Mouse (Mus musculus) intestine, postnatal 0 days (tissue): ENCODE results near the gene Mat2a. TPM values are rescaled to one million over a fixed set of nuclear protein-coding genes. Genes with fewer than 3 reads are reported as not detected.

Experiments
- ATAC-seq: fragments of 200-750 bp; cut with Nextera tagmentation; 2 replicates; pipeline ENCODE4 v1.8.0; 2017; ENCODE audit warnings: mild to moderate bottlenecking, moderate TSS enrichment, moderate library complexity
- H3K27ac ChIP-seq: fragments of 300-500 bp; sonication (generic); 2 replicates; pipeline ENCODE4 v1.5.1; 2014; ENCODE audit warnings: mild to moderate bottlenecking, low read depth, low read length, moderate library complexity
- H3K27me3 ChIP-seq: fragments of 300-500 bp; sonication (generic); replicated peaks from 2 replicates; pipeline ENCODE4 v1.6.1; 2014; ENCODE audit warnings: low read length, mixed read lengths; ENCODE audit not compliant: control insufficient read depth, insufficient read depth
- H3K36me3 ChIP-seq: fragments of 300-500 bp; sonication (generic); 2 replicates; pipeline ENCODE4 v1.6.1; 2014; ENCODE audit warnings: mild to moderate bottlenecking, moderate library complexity; ENCODE audit not compliant: control insufficient read depth, insufficient read depth
- H3K4me1 ChIP-seq: fragments of 300-500 bp; sonication (generic); replicated peaks from 2 replicates; pipeline ENCODE4 v1.6.1; 2014; ENCODE audit warnings: antibody characterized with exemption, low read length, mixed read lengths; ENCODE audit not compliant: control insufficient read depth, insufficient read depth
- H3K4me2 ChIP-seq: fragments of 300-500 bp; sonication (generic); replicated peaks from 2 replicates; pipeline ENCODE4 v1.6.1; 2014; ENCODE audit warnings: low read depth, mild to moderate bottlenecking, moderate library complexity
- H3K4me3 ChIP-seq: fragments of 300-500 bp; sonication (generic); 2 replicates; pipeline ENCODE4 v1.5.1; 2014; ENCODE audit warnings: low read depth, low read length
- H3K9ac ChIP-seq: fragments of 300-500 bp; sonication (generic); 2 replicates; pipeline ENCODE4 v1.6.1; 2014; ENCODE audit warnings: mild to moderate bottlenecking, low read depth, low read length
- H3K9me3 ChIP-seq: fragments of 300-500 bp; sonication (generic); 2 replicates; pipeline ENCODE4 v1.6.1; 2016; ENCODE audit warnings: mixed run types; ENCODE audit not compliant: control insufficient read depth
- CTCF ChIP-seq: sonication (generic); IDR thresholded peaks from 2 replicates; pipeline ENCODE4 v1.5.1; 2016; ENCODE audit warnings: low read depth, mild to moderate bottlenecking, control low read depth, antibody characterized with exemption, moderate library complexity
- WGBS: fragments of 180-500 bp; shearing (Covaris S2); extraction: QIAGEN DNeasy Blood & Tissue Kit; methylation state at CpG from one replicate; pipeline ENCODE4 v1.1.7; 2014; 5-methylcytosine and 5-hydroxymethylcytosine counted together
- polyA plus RNA-seq: library from polyadenylated mRNA; unstranded; fragments of >200 nt; fragmentation: Nextera tagmentation; extraction: Ambion mirVana; gene quantifications from 2 replicates; pipeline ENCODE4 v1.2.1, GENCODE M21; 2015

Mat2a gene
- polyA plus RNA-seq, 1 experiment from 2014 or later = 120 TPM

DNA sequence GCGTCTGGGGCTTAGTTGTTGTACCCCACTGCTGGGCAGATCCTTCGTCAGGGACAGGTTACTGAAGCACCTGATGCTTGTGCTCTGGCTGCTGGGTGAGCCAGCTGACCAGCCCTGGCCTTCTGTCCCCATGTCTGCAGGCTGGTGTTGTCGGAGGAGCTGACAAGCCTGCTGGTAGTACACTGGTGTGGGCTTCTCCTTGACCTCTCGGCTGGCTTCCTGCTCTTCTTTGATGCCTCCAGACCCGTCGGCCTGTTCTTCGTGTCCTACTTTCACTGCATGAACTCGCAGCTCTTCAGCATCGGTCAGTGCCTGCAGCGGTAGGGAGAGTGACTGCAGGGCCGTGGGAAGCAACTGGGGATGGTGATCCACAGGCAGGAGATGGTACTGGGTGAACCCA lies 13.7 kb downstream of the Mat2a start:
- H3K36me3 ChIP-seq = peaks cover 69% of the 10 kb centered on the region
- no peak overlapping the region for H3K27ac ChIP-seq
- TF ChIP-seq CTCF = no peak
- ATAC-seq = no peak
- no peaks in the 10 kb centered on the region for H3K4me1 ChIP-seq
- 94% methylated on average over 11 of the region's 11 CpGs for WGBS
- no peaks in the 10 kb centered on the region for H3K9me3 ChIP-seq
- no peak overlapping the region for H3K9ac ChIP-seq
- no peak overlapping the region for H3K4me2 ChIP-seq
- no peak overlapping the region for H3K4me3 ChIP-seq
- H3K27me3 ChIP-seq = no peaks in the 10 kb centered on the region

DNA sequence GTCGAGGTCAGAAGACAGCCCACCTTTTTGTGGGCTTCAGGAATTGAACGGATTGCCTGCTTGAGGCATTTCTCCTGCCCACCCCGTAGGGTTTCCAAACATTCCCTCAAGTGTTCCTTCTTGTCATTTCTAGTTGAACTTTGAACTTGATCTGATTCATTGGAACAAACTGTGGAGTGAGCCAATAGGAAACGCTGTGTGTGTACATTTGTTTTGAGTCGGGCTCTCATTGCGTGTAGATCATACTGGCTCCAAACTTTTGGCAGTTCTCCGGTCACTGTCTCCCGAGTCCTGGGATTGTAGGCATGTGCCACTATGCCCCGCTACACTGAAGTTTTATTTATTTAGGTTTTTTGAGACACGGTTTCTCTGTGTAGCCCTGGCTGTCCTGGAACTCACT lies 18.5 kb downstream of the Mat2a start:
- ATAC-seq = no peak
- Histone ChIP-seq H3K4me3 (no peak overlapping the region), H3K9me3 (no peaks in the 10 kb centered on the region), H3K27me3 (no peaks in the 10 kb centered on the region), H3K4me1 (0 out of 2 replicates have a peak, but pooled peaks cover under 1% of the 10 kb centered on the region), H3K9ac (no peak overlapping the region), H3K27ac (no peak overlapping the region), H3K4me2 (no peak overlapping the region), H3K36me3 (peaks cover 68% of the 10 kb centered on the region)
- 82% methylated on average over 10 of the region's 10 CpGs for WGBS
- no peak for TF ChIP-seq CTCF

DNA sequence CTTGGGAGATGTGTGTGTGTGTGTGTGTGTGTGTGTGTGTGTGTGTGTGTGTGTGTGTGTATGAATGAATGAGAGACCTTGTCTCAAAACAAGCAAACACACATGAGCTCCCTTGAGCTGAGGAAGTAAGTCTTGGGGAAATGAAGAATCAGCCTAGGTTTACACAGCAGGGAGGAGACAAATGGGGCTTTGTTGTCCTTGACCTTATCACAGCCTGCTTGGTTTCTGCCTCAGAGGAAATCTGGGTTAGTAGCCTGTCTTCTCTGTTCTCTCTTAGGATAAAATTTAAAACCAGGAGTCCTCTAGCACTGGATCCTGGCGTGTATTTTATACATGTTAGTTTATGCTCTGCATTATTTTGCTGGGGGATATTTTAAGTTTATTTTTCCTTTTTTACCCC lies 19.6 kb downstream of the Mat2a start:
- no peak for TF ChIP-seq CTCF
- WGBS = 89% methylated on average over 1 of the region's 1 CpGs
- no peaks in the 10 kb centered on the region for H3K9me3 ChIP-seq
- peaks cover 7% of the 10 kb centered on the region; the same call in 1 of the 2 replicates for H3K4me1 ChIP-seq
- H3K9ac ChIP-seq = no peak overlapping the region
- ATAC-seq = no peak
- H3K36me3 ChIP-seq = peaks cover 57% of the 10 kb centered on the region
- no peak overlapping the region for H3K4me2 ChIP-seq
- no peaks in the 10 kb centered on the region for H3K27me3 ChIP-seq
- H3K27ac ChIP-seq = no peak overlapping the region
- no peak overlapping the region for H3K4me3 ChIP-seq

DNA sequence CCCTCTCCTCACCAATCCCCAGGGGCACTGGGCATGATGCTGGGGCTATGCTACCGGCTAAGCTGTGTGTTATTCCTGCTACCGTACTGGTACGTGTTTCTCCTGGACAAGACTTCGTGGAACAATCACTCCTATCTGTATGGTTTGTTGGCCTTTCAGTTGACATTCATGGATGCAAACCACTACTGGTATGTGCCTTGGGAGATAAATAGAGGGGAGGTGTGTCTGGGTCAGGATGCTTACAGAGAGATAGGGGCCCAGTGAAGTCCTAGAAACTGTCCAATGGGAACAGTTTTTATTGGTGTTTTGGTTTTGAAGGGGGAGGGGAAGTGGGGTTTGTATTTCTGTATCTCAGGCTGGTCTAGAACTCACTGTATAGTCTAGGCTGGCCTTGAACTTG lies 21.1 kb downstream of the Mat2a start:
- peaks cover 7% of the 10 kb centered on the region; the same call in 1 of the 2 replicates for H3K4me1 ChIP-seq
- no peak overlapping the region for H3K4me3 ChIP-seq
- no peak for ATAC-seq
- H3K9me3 ChIP-seq = no peaks in the 10 kb centered on the region
- H3K9ac ChIP-seq = no peak overlapping the region
- H3K4me2 ChIP-seq = no peak overlapping the region
- H3K27ac ChIP-seq = no peak overlapping the region
- H3K27me3 ChIP-seq = no peaks in the 10 kb centered on the region
- H3K36me3 ChIP-seq = peaks cover 42% of the 10 kb centered on the region
- TF ChIP-seq CTCF = no peak
- 89% methylated on average over 4 of the region's 4 CpGs for WGBS

DNA sequence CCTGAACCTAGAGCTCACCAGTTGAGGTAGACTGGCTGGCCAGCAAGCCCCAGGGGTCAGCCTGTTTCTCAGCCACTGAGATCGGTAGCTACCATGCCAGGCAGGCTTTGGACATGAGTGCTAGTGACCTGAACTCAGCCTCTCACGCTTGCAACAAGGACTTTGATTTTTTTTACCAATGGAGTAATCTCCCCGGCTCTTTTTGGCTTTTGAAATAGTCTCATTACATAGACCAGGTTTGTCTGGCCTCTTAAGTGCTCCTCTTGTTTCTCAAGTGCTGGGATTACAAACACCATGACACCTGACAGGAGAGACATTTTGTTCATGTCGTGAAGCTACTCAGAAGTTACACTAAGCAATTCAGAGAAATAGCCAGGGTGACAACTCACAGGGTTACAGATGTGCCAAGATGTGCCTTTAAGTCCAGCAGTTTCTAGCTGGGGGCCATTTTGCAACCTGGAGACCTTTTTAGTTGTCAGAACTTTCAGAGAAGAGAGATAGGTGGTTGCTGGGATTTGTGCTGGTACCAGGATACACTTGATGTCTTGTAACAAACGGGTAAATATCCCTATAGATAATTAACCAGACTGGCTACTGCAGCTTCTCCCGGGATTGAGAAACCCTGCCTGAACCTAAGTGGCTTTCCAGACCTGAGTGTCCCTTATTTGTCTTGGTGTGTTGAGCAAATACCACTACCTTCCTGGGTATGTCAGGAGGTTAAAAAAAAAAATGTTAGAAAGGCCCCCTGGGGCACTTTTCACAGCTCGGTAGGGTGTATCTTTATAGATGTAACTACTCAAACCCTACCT lies 23.2 kb downstream of the Mat2a start:
- Histone ChIP-seq H3K9ac (no peak overlapping the region), H3K27ac (no peak overlapping the region), H3K4me1 (peaks cover 7% of the 10 kb centered on the region; the same call in 1 of the 2 replicates), H3K4me2 (no peak overlapping the region), H3K4me3 (no peak overlapping the region), H3K9me3 (no peaks in the 10 kb centered on the region), H3K27me3 (no peaks in the 10 kb centered on the region), H3K36me3 (peaks cover 23% of the 10 kb centered on the region)
- no peak for ATAC-seq
- no peak for TF ChIP-seq CTCF
- 41% methylated on average over 7 of the region's 7 CpGs for WGBS

DNA sequence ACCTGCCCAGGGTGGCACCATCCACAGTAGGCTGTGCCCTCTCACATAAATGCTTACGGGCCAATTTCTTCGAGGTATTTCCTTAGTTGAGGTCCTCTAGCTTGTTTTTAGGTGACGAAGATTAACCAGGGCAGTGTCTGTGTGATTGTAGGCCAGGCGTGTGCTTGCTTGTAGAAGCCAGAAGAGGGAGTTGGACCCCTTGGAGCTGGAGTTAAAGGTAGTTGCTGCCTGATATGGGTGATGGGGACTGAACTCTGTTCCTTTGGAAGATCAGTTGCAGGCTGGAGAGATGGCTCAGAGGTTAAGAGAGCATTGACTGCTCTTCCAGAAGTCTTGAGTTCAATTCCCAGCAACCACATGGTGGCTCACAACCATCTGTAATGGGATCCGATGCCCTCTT lies 24.2 kb downstream of the Mat2a start:
- Histone ChIP-seq H3K27me3 (no peaks in the 10 kb centered on the region), H3K4me3 (peak overlapping the region; percentile 78), H3K27ac (no peak overlapping the region), H3K9ac (no peak overlapping the region), H3K36me3 (peaks cover 22% of the 10 kb centered on the region), H3K4me2 (peak overlapping the region; percentile 77), H3K9me3 (no peaks in the 10 kb centered on the region), H3K4me1 (peaks cover 7% of the 10 kb centered on the region; the same call in 1 of the 2 replicates)
- no peak for ATAC-seq
- peak; percentile 46 for TF ChIP-seq CTCF
- 80% methylated on average over 5 of the region's 5 CpGs for WGBS
